Mouse (Mus musculus) heart, adult 2 months (tissue): ENCODE results near the gene Vars.

Source experiments
- CTCF ChIP-seq: fragments of 200-600 bp; IDR thresholded peaks from 2 replicates; pipeline ENCODE4 v1.8.1; 2022; ENCODE audit warnings: antibody characterized with exemption, mild to moderate bottlenecking, moderate library complexity
- EP300 ChIP-seq: fragments of 200-500 bp; IDR thresholded peaks from 2 replicates; pipeline ENCODE4 v1.6.1; 2011; ENCODE audit warnings: low read depth, low read length, control low read depth; ENCODE audit not compliant: insufficient read depth
- POLR2A ChIP-seq: fragments of 200-500 bp; IDR thresholded peaks from 2 replicates; pipeline ENCODE4 v1.6.1; 2011; ENCODE audit warnings: mild to moderate bottlenecking, low read depth, low read length, control low read depth; ENCODE audit not compliant: insufficient read depth

DNA sequence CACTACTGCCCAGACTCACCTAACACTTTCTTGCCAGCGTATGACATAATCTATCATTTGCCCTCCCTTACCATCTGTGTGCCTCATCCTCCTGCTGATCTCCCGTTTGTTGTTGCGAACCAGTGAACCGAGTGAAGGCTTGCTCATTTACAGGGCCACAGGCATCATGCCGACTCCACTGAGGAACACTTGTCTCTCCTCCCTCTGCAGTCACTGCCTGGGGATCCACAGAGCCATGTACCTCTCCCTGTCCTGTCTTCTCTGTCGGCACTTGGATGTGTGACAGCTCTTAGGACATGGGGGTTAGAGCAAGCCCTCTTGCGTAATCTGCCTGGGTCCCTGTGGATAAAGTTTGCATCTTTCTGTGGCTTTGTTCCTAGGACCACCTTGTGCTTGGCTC lies 8.8 kb downstream of the Vars start:
- TF ChIP-seq POLR2A (no peak), CTCF (no peak), EP300 (no peak)
